Mouse (Mus musculus) embryonic facial prominence, embryonic 14.5 days (tissue): Measurements from ENCODE around the gene Pip4k2c. TPM values are rescaled to one million over a fixed set of nuclear protein-coding genes. Genes with fewer than 3 reads are reported as not detected.

Experiments
- polyA plus RNA-seq: library from polyadenylated mRNA; unstranded; fragments of >200 nt; fragmentation: Nextera tagmentation; extraction: Ambion mirVana; gene quantifications from 2 replicates; pipeline ENCODE4 v1.2.1, GENCODE M21; 2014

Gene Pip4k2c
- polyA plus RNA-seq, 1 experiment from 2014 or later: 19.3 TPM

Other genes starting within 250 kb of the Pip4k2c start
- 109 and 116 TPM in 2 replicates for gene Ctdsp2, start 232.9 kb downstream of the Pip4k2c start, polyA plus RNA-seq
- gene Avil, start 210.9 kb downstream of the Pip4k2c start, polyA plus RNA-seq: 7.8 and 9.0 TPM in 2 replicates
- 61.0 and 61.3 TPM in 2 replicates for gene Tsfm, start 180.7 kb downstream of the Pip4k2c start, polyA plus RNA-seq
- gene Mettl1, start 170.2 kb downstream of the Pip4k2c start, polyA plus RNA-seq: 47.7 and 55.9 TPM in 2 replicates
- 0.84 and 1.0 TPM in 2 replicates for gene Eef1akmt3, start 170.1 kb downstream of the Pip4k2c start, polyA plus RNA-seq
- gene Cyp27b1, start 163.3 kb downstream of the Pip4k2c start, polyA plus RNA-seq: 0.13 and 0.29 TPM in 2 replicates
- 1.5 and 2.0 TPM in 2 replicates for gene March9, start 151.4 kb downstream of the Pip4k2c start, polyA plus RNA-seq
- 1,371 and 1,625 TPM in 2 replicates for gene Cdk4, start 148.1 kb downstream of the Pip4k2c start, polyA plus RNA-seq
- gene Tspan31, start 141.3 kb downstream of the Pip4k2c start, polyA plus RNA-seq: 51.8 and 53.6 TPM in 2 replicates
- gene Agap2, start 136.3 kb downstream of the Pip4k2c start, polyA plus RNA-seq: 0.45 and 0.72 TPM in 2 replicates
- gene Os9, start 90.5 kb downstream of the Pip4k2c start, polyA plus RNA-seq: 59.3 and 62.9 TPM in 2 replicates
- gene B4galnt1, start 46.4 kb downstream of the Pip4k2c start, polyA plus RNA-seq: 9.0 and 9.8 TPM in 2 replicates
- 0.86 and 1.7 TPM in 2 replicates for gene Slc26a10, start 30.9 kb downstream of the Pip4k2c start, polyA plus RNA-seq
- gene Arhgef25, start 21.5 kb downstream of the Pip4k2c start, polyA plus RNA-seq: 76.7 and 87.7 TPM in 2 replicates
- gene Dtx3, start 15.9 kb downstream of the Pip4k2c start, polyA plus RNA-seq: 112 and 120 TPM in 2 replicates
- 13.7 and 14.6 TPM in 2 replicates for gene Kif5a, start 51.8 kb upstream of the Pip4k2c start, polyA plus RNA-seq
- 166 and 186 TPM in 2 replicates for gene Dctn2, start 54.8 kb upstream of the Pip4k2c start, polyA plus RNA-seq
- gene Mbd6, start 77.4 kb upstream of the Pip4k2c start, polyA plus RNA-seq: 15.8 and 17.6 TPM in 2 replicates
- gene Mars, start 100.2 kb upstream of the Pip4k2c start, polyA plus RNA-seq: 106 and 108 TPM in 2 replicates
- 3.7 and 4.4 TPM in 2 replicates for gene Arhgap9, start 110.4 kb upstream of the Pip4k2c start, polyA plus RNA-seq
- gene Gli1, start 130.4 kb upstream of the Pip4k2c start, polyA plus RNA-seq: 10.2 and 11.7 TPM in 2 replicates
- gene Inhbe, start 142.8 kb upstream of the Pip4k2c start, polyA plus RNA-seq: not detected in 2 replicates
- gene Inhbc, start 158.8 kb upstream of the Pip4k2c start, polyA plus RNA-seq: not detected in 2 replicates
- 27.8 and 29.8 TPM in 2 replicates for gene R3hdm2, start 168.7 kb upstream of the Pip4k2c start, polyA plus RNA-seq